Mouse (Mus musculus) adrenal gland, adult 2 months (tissue): ENCODE data around the gene B230104I21Rik. TPM values are rescaled to one million over a fixed set of nuclear protein-coding genes. Genes with fewer than 3 reads are reported as not detected.

Source experiments
- DNase-seq: peaks from one replicate; pipeline ENCODE4 v3.0.0; 2021
- polyA plus RNA-seq: library from polyadenylated mRNA; depleted of rRNA; stranded (reverse); fragments of >200 nt; gene quantifications from 2 replicates; pipeline ENCODE4 v1.2.3, GENCODE M21; 2012
- total RNA-seq, 2 experiments: library from RNA; stranded (reverse); gene quantifications; 2 replicates each; pipeline ENCODE4 v1.2.3; 2021

B230104I21Rik gene
- total and polyA plus RNA-seq, 3 experiments, result not detected

DNA sequence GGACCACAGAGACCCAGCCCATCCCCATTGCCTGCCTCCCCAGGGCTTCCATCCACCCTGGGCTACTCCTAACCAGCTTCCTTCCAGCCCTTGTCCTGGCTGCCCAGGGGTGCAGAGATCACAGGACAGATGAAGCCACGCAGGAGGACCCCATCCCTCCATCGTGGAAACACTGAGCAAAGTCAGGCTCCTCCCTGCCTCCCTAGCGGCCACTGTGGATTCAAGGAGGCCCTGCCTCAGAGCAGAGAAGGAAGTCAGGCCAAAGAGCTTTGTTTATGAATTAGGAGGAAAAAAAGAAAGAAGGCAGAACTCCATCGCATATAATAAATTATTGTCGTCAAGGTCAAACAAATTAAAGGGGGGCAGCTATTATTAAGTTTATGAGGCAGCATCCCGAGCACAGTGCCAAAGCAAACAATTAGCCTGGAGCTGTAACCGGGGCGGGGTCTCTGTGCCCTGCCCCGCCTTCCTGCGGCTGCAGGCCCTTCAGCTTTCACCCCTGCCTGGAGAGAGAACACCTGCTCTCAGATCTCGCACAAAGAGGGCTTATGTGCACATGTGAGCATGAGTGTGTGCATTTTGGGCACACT, 12.4 kb downstream of the B230104I21Rik start:
- DNase-seq, result no peak

DNA sequence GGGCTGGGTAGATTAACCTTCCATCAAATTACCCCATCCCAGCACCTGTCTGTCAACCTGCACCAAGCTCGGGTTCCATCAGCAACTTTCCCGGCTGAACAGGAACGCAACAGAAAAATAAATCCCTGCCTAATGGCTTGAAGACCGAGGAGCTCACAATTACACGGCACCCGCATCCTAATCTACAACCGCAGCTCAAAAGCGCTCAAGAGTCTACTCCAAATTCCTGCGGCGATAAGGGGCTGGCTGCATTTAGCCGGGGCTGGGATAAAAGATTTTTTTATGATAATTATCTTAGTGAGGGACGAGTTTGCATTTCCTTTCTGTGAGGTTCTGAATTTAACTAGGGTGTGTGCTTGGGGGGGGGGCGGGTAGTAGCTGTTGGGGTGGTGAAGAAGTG, 16.3 kb downstream of the B230104I21Rik start:
- no peak for DNase-seq

- DNase-seq, result no peak
Observed at GRCm38 (mm10) chr4:154355408-154355807, 19.5 kb downstream of the B230104I21Rik start.

DNA sequence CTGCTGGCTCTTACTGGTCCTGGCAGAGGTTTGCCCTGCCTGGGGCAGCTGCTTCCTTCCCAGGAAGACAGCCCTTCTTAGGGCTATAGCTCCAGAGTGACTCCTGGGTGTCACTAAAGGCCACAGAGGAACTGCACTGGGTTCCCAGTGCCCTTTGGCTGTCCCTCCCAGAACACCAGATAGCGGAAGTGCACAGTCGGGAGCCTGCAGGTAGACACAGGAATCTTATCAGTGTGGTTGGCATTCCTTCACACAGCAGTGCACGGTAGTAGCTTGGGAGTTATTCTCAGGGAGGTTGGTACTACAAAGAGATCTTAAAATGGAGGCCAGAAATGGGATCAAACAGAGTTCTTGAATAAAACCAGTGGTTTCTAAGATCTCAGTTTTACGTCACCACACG, 22.4 kb downstream of the B230104I21Rik start:
- no peak for DNase-seq

- no peak for DNase-seq
Observed at GRCm38 (mm10) chr4:154358816-154359215, 22.9 kb downstream of the B230104I21Rik start.

GRCm38 (mm10) chr4:154359762-154360300, 23.9 kb downstream of the B230104I21Rik start:
- DNase-seq, result no peak

GRCm38 (mm10) chr4:154360441-154360840, 24.5 kb downstream of the B230104I21Rik start:
- no peak for DNase-seq

DNA sequence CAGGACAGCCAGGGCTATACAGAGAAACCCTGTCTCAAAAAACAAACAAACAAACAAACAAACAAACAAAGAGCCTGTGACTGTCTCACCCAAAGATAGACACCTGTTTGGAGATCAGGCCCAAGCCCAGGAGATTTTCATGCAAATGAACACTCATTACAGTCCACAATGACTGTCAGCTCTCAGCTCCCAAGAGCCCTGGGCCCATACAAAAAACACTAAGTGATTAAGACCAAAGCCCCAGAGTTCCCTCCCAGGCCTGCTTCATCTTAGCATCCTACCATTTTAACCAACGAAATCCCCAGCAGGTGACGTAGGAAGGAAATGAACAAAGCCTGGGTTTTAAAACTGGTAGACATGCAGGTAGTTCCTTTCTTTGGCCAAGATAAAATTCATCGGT, 24.9 kb downstream of the B230104I21Rik start:
- no peak for DNase-seq

GRCm38 (mm10) chr4:154364752-154365151, 28.8 kb downstream of the B230104I21Rik start:
- no peak for DNase-seq

GRCm38 (mm10) chr4:154366836-154367235, 30.9 kb downstream of the B230104I21Rik start:
- no peak for DNase-seq

DNA sequence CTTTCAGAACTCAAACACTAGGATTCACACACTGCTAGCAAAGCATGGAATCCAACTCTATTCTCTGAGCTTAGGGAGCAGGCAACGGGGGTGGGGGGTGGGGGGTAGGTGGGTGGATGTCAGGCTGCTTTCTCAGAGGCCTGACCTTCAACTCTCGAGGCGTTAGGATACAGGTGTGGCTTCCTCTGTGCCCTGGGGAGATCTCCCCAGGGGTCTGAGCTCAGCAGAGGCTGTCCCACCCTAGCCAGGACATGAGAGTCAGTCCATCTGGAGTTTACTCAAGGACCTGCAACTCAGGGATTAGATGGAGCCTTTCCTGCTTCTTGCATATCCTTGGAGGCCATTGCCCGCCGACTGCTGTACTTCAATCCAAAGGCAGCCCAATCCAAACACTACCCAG, 33.2 kb downstream of the B230104I21Rik start:
- DNase-seq, result no peak

- no peak for DNase-seq
Observed at GRCm38 (mm10) chr4:154370841-154371240, 34.9 kb downstream of the B230104I21Rik start.

- no peak for DNase-seq
Observed at GRCm38 (mm10) chr4:154371542-154372247, 35.8 kb downstream of the B230104I21Rik start.

DNA sequence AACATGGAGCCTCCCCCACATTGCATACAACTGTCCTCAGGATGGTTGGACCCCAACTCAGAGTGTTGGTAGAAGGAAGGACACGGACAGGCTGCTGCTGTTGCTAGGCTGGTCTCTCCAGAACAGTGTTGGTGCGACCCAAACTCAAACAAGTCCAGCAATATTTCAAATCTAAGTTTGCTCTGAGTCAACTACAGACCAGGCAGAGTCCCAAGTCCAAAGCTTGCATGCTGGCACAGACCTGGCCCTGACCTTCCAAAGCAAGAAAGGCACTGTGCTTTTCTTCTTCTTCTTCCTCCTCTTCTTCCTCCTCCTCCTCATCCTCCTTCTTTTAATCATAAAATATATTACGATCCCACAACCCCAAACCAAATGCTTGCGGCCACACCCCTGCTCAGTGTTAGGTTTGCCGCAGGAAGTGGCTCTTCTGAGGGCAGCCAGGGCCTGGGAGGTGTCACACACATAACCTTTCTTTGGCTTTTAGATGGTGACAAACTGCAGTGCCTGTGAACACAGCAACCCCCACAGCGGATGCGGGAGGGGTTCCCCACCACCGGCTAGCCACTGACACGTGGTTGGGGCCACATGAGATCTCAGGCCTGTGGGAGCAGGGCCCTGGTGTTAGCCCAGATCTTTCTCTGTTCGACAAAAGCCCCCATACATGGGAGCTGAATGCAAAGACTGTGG, 40.2 kb downstream of the B230104I21Rik start:
- DNase-seq, result no peak

DNA sequence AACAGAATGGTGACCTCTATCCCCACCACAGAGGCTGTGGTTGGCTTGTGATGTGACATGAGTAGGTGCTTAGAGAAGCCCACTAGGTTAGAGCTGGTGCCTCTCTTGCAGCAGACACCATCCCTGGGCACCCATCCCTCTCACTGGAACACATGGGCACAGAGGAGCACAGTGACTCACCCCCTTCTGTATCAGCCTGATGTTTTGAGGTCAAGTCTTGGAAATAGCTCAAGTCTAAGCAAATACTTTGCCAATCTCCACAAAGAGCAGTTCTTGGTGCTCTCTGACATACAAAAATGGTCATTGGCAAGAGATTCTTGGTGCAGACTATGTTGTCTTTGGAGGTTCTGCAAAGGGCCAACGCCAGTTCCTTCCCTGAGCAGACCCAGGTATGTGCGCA, 42.9 kb downstream of the B230104I21Rik start:
- DNase-seq, result no peak

GRCm38 (mm10) chr4:154385208-154385607, 49.3 kb downstream of the B230104I21Rik start:
- DNase-seq, result no peak

- no peak for DNase-seq
Observed at GRCm38 (mm10) chr4:154385918-154386317, 50.0 kb downstream of the B230104I21Rik start.

DNA sequence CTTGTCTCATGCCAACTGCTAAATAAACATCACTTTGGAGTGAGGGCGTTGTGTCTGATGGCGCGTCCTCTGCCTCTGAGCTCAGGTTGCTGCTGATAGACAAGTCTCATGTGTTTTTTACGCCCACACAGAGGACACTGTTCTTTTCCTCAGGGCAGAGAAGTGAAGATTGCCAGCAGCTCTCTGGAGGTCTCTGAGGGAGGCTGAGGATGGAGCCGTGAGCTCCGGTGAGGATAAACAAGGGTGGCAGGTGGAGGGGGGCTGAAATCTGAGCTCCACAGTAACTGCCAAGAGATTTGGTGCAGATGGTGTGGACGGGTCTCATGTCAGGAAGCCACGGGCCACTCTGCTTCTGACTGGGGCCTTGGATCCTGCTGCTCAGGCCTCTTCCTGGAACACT, 50.9 kb downstream of the B230104I21Rik start:
- DNase-seq, result no peak

DNA sequence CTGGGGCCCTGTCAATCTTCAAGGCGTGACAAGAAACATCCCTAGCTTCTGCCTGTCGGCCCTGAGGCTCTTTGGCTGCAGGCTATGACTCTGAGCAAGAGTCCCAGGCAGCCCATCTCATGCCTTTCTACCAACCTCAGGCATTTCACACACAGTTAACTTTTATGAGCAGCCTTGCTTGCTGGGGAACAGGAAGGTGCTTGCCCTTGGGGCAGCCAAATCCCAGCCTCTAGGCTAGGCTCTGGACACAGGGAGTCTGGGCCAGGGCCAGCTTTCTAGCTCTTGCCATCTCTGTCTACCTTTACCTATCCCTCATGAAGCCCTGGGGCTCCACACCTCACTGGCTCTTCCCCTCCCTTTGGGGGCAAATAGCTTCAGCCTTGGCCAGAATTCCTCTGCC, 53.7 kb downstream of the B230104I21Rik start:
- no peak for DNase-seq

DNA sequence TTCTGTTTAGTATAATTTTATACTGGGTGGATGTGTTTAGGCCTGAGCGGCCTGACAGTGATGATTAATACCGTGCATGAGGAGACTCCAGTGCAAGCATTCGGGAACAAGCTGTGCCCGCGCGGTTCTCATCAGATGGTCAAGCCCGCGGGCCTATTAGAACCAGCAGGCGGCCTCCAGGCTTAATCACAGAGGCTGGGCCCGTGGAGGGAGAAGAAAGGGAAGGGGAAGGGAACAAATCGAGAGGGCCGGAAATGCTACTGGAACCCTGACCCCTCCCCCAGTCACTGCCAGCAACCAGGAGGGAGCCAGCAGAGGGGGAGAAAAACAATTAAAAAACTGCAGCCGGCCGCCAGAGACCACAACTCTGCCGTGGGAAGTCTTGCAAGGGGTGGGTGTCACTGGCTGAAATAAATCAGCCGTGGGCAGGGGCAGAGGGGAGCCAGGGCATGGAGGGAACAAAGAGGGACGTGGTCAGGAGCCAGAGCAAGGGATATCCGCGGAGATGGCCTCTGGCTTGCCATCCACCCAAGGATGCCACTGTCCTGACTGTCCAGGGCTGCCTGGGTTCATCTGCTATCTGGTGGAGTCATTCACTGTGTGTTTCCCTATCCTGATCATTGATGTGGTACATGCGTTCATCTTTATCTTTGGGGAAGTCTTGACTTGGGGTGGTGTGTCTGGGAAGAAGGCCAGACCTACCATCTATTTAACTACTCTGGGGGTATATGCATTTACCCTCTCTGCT, 54.6 kb downstream of the B230104I21Rik start:
- no peak for DNase-seq

GRCm38 (mm10) chr4:154392641-154393040, 56.7 kb downstream of the B230104I21Rik start:
- DNase-seq, result no peak
